Mouse (Mus musculus) liver, postnatal 0 days (tissue): Measurements from ENCODE around the gene Gm11985.

Experiments
- CTCF ChIP-seq: sonication (generic); IDR thresholded peaks from 2 replicates; pipeline ENCODE4 v1.5.1; 2016; ENCODE audit warnings: antibody characterized with exemption, low read depth
- EP300 ChIP-seq: IDR thresholded peaks from 2 replicates; pipeline ENCODE4 v1.6.1; 2016; ENCODE audit warnings: antibody characterized with exemption, low read depth, mild to moderate bottlenecking

GRCm38 (mm10) chr11:7230000-7230399, 41.6 kb upstream of the Gm11985 start:
- TF ChIP-seq CTCF, result no peak
- TF ChIP-seq EP300, result no peak
